Mouse (Mus musculus) layer of hippocampus, adult 8-10 months (tissue): Measurements from ENCODE around the gene Shpk. TPM values are rescaled to one million over a fixed set of nuclear protein-coding genes. Genes with fewer than 3 reads are reported as not detected.

Source experiments
- DNase-seq, 2 experiments: peaks; one replicate each; pipeline ENCODE4 v3.0.0; 2022; ENCODE audit warnings: low spot score in 2 of 2
- total RNA-seq, 4 experiments: library from RNA; stranded (reverse); gene quantifications; 2 replicates each; pipeline ENCODE4 v1.2.4; 2022

Shpk gene
- total RNA-seq, 4 experiments from 2014 or later: 3.3 to 5.1 (median 4.2) TPM

- no peak for DNase-seq
Observed at GRCm38 (mm10) chr11:73199879-73200278, 619 bp downstream of the Shpk start.

- DNase-seq: no peak
Observed at GRCm38 (mm10) chr11:73201021-73201420, 1.8 kb downstream of the Shpk start.

GRCm38 (mm10) chr11:73201597-73201996 lies 2.3 kb downstream of the Shpk start:
- DNase-seq: no peak

GRCm38 (mm10) chr11:73203895-73204294 lies 4.6 kb downstream of the Shpk start:
- no peak for DNase-seq

- no peak for DNase-seq
Observed at GRCm38 (mm10) chr11:73205194-73205593, 5.9 kb downstream of the Shpk start.

GRCm38 (mm10) chr11:73207621-73208020 lies 8.4 kb downstream of the Shpk start:
- DNase-seq: no peak

- no peak for DNase-seq
Observed at GRCm38 (mm10) chr11:73213956-73214355, 14.7 kb downstream of the Shpk start.

GRCm38 (mm10) chr11:73219671-73220070 lies 20.4 kb downstream of the Shpk start:
- no peak for DNase-seq

GRCm38 (mm10) chr11:73220651-73221050 lies 21.4 kb downstream of the Shpk start:
- DNase-seq: no peak

GRCm38 (mm10) chr11:73222846-73223245 lies 23.6 kb downstream of the Shpk start:
- no peak for DNase-seq

GRCm38 (mm10) chr11:73223966-73224365 lies 24.7 kb downstream of the Shpk start:
- no peak for DNase-seq

- no peak for DNase-seq
Observed at GRCm38 (mm10) chr11:73225856-73226255, 26.6 kb downstream of the Shpk start.

- DNase-seq: no peak
Observed at GRCm38 (mm10) chr11:73228881-73229280, 29.6 kb downstream of the Shpk start.

- no peak for DNase-seq
Observed at GRCm38 (mm10) chr11:73230081-73230480, 30.8 kb downstream of the Shpk start.

GRCm38 (mm10) chr11:73232513-73232912 lies 33.3 kb downstream of the Shpk start:
- DNase-seq: no peak

GRCm38 (mm10) chr11:73233992-73234391 lies 34.7 kb downstream of the Shpk start, which contains the start of gene Trpv1:
TSS of gene Trpv1 (plus strand) at chr11:73234292.
- DNase-seq: no peak

GRCm38 (mm10) chr11:73235990-73236701 lies 36.9 kb downstream of the Shpk start:
- DNase-seq: no peak

GRCm38 (mm10) chr11:73236731-73237130 lies 37.5 kb downstream of the Shpk start:
- DNase-seq: no peak

- no peak for DNase-seq
Observed at GRCm38 (mm10) chr11:73242199-73242598, 42.9 kb downstream of the Shpk start.

- DNase-seq: no peak
Observed at GRCm38 (mm10) chr11:73242777-73243176, 43.5 kb downstream of the Shpk start.

- DNase-seq: no peak
Observed at GRCm38 (mm10) chr11:73257362-73257945, 58.2 kb downstream of the Shpk start.

GRCm38 (mm10) chr11:73258664-73259063 lies 59.4 kb downstream of the Shpk start:
- no peak for DNase-seq

GRCm38 (mm10) chr11:73260457-73260856 lies 61.2 kb downstream of the Shpk start:
- no peak for DNase-seq
